Mouse (Mus musculus): ENCODE results near the gene Rfx4. TPM values are rescaled to one million over a fixed set of nuclear protein-coding genes. Genes with fewer than 3 reads are reported as not detected.

The Rfx4 gene
- total RNA-seq, 4 experiments from 2014 or later: 10.9 to 12.7 (median 12.3) TPM

DNA sequence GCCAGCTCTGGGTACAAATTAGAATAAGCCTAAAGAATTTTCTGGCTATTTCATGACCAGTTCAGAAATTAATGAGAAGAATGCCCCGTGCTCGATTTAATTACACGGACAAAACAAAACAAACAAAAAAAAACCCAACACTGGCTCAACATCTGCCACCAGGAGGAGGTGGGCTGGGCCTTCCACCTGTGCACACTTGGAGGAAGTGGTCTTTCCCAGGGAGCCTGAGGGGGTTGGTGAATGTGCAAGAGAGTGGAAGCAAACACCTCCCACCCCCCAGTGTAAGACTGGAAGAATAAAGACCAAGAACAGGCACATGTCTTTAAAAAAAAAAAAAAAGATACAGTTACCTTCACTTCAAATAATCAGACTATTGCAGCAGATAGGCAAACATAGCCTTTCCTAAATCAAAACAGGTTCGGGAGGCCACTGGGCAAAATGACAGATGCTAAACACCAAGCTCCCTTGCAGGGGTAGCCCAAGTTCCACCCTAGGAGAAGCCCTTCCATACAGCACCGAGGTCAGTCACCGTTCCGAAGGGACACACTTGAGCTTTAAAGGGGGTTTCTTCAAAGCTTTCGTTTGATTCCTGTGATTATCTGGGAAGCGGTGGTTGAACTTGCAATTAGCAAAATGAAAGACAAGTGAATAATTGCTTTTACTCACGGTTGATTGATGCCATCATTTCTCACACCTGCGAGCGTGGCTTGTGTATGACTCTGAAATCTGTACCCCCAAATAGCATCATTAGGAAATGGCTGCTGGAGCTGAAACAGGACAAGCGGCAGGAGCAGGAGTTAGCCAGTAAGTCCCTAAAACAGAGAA, 103.9 kb downstream of the Rfx4 start:
- no peak for DNase-seq (ENCODE audit: low spot score in 2 of 2)

DNA sequence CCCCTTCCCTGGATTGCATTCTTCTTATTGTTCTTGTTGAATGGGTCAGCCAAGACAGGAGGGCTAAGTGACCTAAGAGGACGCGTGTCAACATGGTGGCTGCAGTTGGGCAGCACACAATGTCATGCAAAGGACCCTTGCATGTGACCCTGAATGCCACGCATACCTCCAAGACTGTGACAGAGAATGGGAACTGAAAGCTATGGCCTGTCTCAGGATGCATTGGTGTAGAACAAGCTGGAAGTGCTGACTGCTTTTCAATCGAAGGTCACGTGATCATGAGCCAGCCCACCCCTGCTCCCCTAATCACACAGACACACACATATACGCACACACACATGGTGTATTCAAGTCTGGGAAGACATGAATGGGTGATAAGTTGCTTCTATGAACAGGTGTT, 107.6 kb downstream of the Rfx4 start:
- no peak for DNase-seq (ENCODE audit: low spot score in 2 of 2)

GRCm38 (mm10) chr10:84867577-84867976, 111.7 kb downstream of the Rfx4 start:
- DNase-seq (ENCODE audit: low spot score in 2 of 2): no peak

DNA sequence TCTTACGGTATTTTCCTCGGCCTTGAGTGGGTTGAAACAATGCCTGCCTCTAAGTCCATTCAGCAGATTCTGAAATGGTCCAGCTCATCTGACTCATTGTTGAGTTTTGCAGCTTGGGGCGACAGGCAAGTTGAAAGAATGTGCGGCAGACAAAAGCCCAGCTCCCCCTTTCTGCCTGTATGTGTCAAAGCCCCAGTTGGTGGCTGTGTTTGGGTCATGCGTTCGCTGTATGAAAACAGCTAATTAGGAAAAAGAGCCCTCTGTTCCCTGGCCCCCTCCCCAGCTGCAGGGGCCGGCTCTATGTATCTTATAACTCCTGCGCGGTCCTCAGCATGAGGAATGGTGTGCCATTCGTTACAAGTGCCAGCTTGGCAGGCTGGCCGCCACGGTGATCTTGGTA, 115.4 kb downstream of the Rfx4 start:
- no peak for DNase-seq (ENCODE audit: low spot score in 2 of 2)

DNA sequence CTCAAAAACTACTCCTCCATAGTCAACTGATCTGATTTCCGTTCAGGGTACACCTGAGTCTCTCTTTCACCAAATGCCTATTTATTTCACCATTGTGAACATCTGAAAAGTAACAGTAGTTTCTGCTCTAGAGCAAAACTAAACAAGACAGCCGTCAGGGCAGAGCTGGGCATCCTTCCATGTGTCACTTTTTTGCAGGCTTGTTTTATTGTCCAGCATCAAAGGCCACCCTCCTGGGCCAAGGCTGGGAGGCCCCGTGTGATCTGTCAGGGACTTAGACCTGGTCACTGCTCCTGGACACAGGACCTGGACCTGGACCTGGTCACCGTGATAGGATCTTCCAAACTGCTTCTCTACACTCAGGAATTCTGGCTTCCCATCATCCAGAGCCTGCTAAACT, 116.1 kb downstream of the Rfx4 start:
- DNase-seq (ENCODE audit: low spot score in 2 of 2): no peak

- no peak for DNase-seq (ENCODE audit: low spot score in 2 of 2)
Observed at GRCm38 (mm10) chr10:84879823-84880571, 124.1 kb downstream of the Rfx4 start.

GRCm38 (mm10) chr10:84882528-84882927, 126.7 kb downstream of the Rfx4 start:
- no peak for DNase-seq (ENCODE audit: low spot score in 2 of 2)

DNA sequence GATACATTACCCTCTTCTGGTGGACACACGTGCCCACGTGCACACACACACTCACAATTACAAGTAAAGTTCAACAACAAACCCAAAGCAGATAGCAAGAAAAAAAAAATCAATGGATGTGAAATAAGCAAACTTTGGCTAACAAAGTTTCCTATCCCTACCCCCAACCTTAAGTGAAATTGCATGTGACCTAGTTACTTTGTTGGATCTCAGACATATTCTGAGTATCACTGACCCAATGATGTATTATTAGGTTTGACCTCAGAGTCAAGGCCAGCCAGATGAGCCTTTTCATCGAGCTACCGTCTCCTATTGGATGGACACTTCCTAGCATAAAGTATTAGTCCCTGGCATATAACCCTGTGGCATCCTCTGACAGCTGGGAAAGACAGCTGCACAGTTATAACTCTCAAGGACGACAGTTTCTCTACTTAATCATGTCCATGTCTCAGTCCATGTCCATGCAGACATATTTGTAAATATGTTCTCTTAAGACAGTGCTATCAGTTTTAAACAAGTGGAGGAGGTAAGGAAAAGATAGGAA, 129.6 kb downstream of the Rfx4 start:
- no peak for DNase-seq (ENCODE audit: low spot score in 2 of 2)

GRCm38 (mm10) chr10:84886221-84886627, 130.4 kb downstream of the Rfx4 start:
- no peak for DNase-seq (ENCODE audit: low spot score in 2 of 2)

GRCm38 (mm10) chr10:84886785-84887184, 130.9 kb downstream of the Rfx4 start:
- no peak for DNase-seq (ENCODE audit: low spot score in 2 of 2)

DNA sequence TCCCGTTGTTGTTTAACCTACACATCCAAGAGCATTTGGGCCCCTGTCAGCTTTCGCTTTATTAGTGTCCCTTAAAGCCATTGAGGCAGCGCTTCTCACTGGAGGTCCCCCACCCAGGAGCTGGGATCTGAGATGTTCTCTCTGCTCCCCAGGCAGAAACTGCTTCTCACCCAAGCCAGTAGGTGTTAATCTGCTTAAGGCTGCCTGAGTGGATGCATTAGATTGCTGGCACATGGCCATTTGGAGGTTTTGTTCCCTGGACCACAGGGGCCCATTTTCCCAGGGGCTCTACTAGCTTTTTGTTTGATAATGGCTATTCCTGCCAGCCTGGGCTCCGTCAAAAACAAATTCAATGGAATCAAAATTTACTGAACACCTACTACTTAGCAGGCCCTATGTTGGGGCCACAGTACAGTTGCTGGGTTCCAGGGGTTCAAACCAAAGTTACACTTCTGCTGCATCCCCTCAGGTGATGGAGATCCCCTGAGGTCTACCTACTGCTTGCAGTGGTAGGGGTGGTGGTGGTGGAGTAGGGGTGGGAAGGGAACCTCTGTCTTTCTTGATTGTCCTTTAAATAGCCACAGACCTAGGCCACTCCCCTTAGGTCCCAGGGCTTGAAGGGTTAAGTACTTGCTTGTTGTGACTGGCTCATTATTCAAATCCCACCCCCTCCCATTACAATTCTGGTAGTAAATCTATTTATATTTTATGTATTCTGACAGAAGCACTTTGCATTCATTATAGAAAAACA, 133.4 kb downstream of the Rfx4 start:
- DNase-seq (ENCODE audit: low spot score in 2 of 2): no peak

- DNase-seq (ENCODE audit: low spot score in 2 of 2): no peak
Observed at GRCm38 (mm10) chr10:84895810-84896358, 140.0 kb downstream of the Rfx4 start.

DNA sequence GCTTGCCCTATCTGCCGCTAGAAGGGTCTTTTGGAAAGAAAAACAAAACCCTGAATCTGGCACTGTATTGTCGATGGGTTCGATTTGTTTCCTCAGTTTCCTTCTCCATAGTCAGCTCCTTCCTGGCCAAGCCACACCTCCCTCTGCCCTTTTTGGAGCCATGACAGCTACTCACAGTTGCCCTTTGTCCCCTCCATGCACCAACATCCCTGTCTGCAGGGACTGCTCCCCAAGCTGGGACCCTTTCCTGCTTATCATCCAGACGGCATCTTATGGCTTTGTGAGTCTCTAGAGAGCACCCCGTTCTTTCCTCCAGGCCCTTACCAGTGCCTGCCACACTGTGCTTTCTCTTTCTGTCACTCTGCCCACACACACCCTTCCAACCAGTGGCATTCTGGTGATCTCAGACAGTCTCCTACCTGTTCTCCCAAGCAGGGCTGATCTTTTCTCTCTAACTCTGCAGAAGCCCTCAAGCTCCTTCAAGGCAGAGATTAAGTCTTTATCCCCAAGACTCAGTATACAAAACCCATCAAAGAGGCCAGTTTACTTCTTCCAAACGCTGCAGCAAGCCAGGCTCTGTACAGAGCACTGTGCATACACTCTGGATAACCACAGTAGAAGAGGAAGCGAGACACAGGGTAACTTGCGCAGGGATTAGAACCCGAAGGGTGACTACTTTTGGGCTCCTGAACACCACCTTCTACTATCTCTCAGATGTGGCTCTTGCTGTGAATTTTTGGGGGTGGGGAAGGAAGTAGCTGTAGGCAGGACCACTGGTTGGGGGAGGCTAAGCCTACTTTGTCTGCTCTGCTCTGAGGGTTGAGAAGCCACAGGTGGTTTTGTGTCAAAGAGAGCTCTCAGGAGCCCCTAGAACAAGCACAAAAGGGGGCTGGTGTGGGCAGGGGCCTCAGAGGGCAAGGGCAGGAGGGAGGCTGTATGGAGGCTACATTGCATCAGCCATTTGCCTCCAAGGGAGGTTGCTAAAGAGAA, 141.4 kb downstream of the Rfx4 start:
- no peak for DNase-seq (ENCODE audit: low spot score in 2 of 2)

GRCm38 (mm10) chr10:84898144-84898979, 142.5 kb downstream of the Rfx4 start:
- DNase-seq (ENCODE audit: low spot score in 2 of 2): no peak

GRCm38 (mm10) chr10:84901676-84902075, 145.8 kb downstream of the Rfx4 start:
- no peak for DNase-seq (ENCODE audit: low spot score in 2 of 2)

DNA sequence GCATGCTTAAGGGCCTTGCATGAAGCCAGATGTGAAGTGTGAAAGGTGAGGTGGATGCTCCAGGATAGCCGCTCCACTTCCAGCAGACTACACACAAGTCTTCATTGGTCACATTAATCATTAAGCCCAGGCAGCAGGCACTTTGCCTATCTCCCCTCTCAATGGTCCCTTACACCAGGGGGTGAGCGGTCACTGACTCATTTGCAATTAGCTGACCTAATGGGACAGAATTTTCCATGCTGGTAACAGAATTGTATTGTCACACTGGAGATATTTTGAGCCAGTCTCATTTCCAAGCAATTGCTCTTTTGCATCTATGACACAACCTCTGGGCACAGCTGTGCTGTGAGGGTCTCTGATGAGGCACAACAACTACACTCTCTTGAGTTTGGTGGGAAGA, 146.4 kb downstream of the Rfx4 start:
- DNase-seq (ENCODE audit: low spot score in 2 of 2): no peak

DNA sequence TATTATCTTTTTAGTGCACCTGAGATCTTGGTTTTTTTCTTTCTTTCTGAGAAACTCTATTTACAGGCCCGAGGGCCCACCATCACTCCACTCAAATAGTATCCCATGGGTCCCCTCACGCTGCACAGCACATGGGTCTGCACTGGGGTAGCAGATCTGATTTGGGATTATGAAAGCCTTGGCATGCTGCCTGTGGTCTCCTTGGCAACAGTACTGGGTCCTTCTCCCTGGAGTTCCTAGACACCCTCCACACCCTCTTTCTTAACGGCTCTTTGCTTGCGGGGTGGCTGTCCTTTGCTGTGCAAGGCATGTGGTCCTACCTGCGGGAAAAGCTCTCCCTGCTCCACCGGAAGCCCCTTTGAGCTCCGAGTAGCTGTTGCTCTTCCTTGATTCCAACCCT, 147.4 kb downstream of the Rfx4 start:
- DNase-seq (ENCODE audit: low spot score in 2 of 2): peak in 1 of 2 experiments; percentile 37

- peak; percentile 44 to 45 for DNase-seq (ENCODE audit: low spot score in 2 of 2)
Observed at GRCm38 (mm10) chr10:84903742-84904141, 147.9 kb downstream of the Rfx4 start.

DNA sequence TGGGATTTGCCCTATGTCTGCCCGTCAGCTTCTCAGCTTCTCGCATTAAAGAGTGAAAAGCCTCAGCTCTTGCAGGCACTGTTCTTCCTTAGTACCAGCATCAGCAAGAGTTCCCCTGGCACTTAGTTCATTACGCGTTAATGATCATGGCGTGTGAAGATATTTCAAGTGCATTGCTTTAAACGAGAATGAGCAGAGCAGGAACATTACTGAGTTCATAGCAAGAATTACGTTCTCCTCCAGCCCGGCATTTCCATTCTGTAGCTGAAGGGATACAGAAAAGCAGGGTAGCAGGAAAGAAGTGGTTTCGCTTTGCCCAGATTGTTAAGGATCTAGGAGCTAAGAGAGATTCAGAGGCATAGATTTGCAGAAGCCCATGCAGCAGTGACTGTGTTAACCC, 151.0 kb downstream of the Rfx4 start:
- no peak for DNase-seq (ENCODE audit: low spot score in 2 of 2)
